Mouse (Mus musculus): ENCODE data around the gene Mymx. TPM values are rescaled to one million over a fixed set of nuclear protein-coding genes. Genes with fewer than 3 reads are reported as not detected.

Gene Mymx
- total RNA-seq, 2 experiments from 2014 or later: 0.33 to 1.2 TPM

GRCm38 (mm10) chr17:45555452-45556106 is 46.3 kb downstream of the Mymx start, which contains the start of gene Nfkbie:
Gene Nfkbie (plus strand): TSS chr17:45555703.
- intact Hi-C loops (cut with DNase I): no loop called here
- peak; percentile 91 for DNase-seq

- DNase-seq: no peak
- intact Hi-C loops (cut with DNase I): no loop called here
These were observed 47.5 kb downstream of the Mymx start for GRCm38 (mm10) chr17:45554420-45554819.

- intact Hi-C loops (cut with DNase I): loop anchor here (2.0 kb wide), 1 partner anchor 36 kb away; no protein-coding TSS in a partner anchor
These were observed 48.8 kb downstream of the Mymx start for GRCm38 (mm10) chr17:45553065-45553464.

GRCm38 (mm10) chr17:45551816-45552451 is 50.0 kb downstream of the Mymx start:
- DNase-seq: peak; percentile 48 to 65
- intact Hi-C loops (cut with DNase I): loop anchor here (2.0 kb wide), 2 partner anchors 35 to 73 kb away; no protein-coding TSS in a partner anchor

More at GRCm38 (mm10) chr17:45553065-45553464, 48.8 kb downstream of the Mymx start:
- DNase-seq: no peak

- DNase-seq: no peak
- intact Hi-C loops (cut with DNase I): loop anchor here (2.0 kb wide), 1 partner anchor 73 kb away; no protein-coding TSS in a partner anchor
These were observed 50.6 kb downstream of the Mymx start for GRCm38 (mm10) chr17:45551249-45551796.

Other genes with a start within 250 kb of the Mymx start
- gene Cdc5l, start 168.4 kb downstream of the Mymx start, total RNA-seq (2021): 10 to 100 TPM; 31.4 to 35.0 TPM
- not detected for gene Spats1, start 126.7 kb downstream of the Mymx start, total RNA-seq (2021)
- gene Aars2, start 95.3 kb downstream of the Mymx start, total RNA-seq (2021): 10 to 100 TPM; 13.7 to 14.9 TPM
- not detected for gene Tcte1, start 78.7 kb downstream of the Mymx start, total RNA-seq (2021)
- gene Tmem151b, start 52.4 kb downstream of the Mymx start, total RNA-seq (2021): under 1 TPM in 1 of 2 experiments, not detected in 1; 0.13 TPM
- under 1 TPM; 0.64 to 0.79 TPM for gene Nfkbie, start 46.4 kb downstream of the Mymx start, total RNA-seq (2021)
- gene Slc35b2, start 38.2 kb downstream of the Mymx start, total RNA-seq (2021): 10 to 100 TPM; 17.3 to 21.4 TPM
- gene Hsp90ab1, start 28.8 kb downstream of the Mymx start, total RNA-seq (2021): 100 to 1,000 TPM; 866 to 924 TPM
- gene Slc29a1, start 2.5 kb downstream of the Mymx start, total RNA-seq (2021): 10 to 100 TPM; 30.3 to 35.8 TPM
- gene Capn11, start 57.2 kb upstream of the Mymx start, total RNA-seq (2021): under 1 TPM; 0.10 to 0.27 TPM
- gene Mrpl14, start 84.2 kb upstream of the Mymx start, total RNA-seq (2021): 100 to 1,000 TPM; 103 to 107 TPM
- gene Tmem63b, start 84.8 kb upstream of the Mymx start, total RNA-seq (2021): 10 to 100 TPM; 67.8 to 70.0 TPM
- not detected for gene 1600014C23Rik, start 131.7 kb upstream of the Mymx start, total RNA-seq (2021)

Data from gastrocnemius, postnatal 36 days (tissue).